Mouse (Mus musculus) olfactory bulb, adult 2 months (tissue): ENCODE data around the gene Stac. TPM values are rescaled to one million over a fixed set of nuclear protein-coding genes. Genes with fewer than 3 reads are reported as not detected.

ENCODE experiments used
- H3K27ac ChIP-seq: fragments of 200-500 bp; 2 replicates; pipeline ENCODE4 v1.5.1; 2012; ENCODE audit warnings: low read depth, low read length; ENCODE audit not compliant: insufficient read depth
- H3K4me1 ChIP-seq: fragments of 200-500 bp; 2 replicates; pipeline ENCODE4 v1.6.1; 2012; ENCODE audit warnings: low read length; ENCODE audit not compliant: control insufficient read depth, insufficient read depth
- H3K4me3 ChIP-seq: fragments of 200-500 bp; 2 replicates; pipeline ENCODE4 v1.5.1; 2012; ENCODE audit warnings: mild to moderate bottlenecking, low read depth, low read length, moderate library complexity; ENCODE audit not compliant: insufficient read depth
- CTCF ChIP-seq: fragments of 200-500 bp; IDR thresholded peaks from 2 replicates; pipeline ENCODE4 v1.5.1; 2012; ENCODE audit warnings: low read depth, mild to moderate bottlenecking, low read length, moderate library complexity; ENCODE audit not compliant: insufficient read depth
- POLR2A ChIP-seq: fragments of 200-500 bp; IDR thresholded peaks from 2 replicates; pipeline ENCODE4 v1.6.1; 2012; ENCODE audit warnings: mild to moderate bottlenecking, low read depth, low read length, moderate library complexity; ENCODE audit not compliant: insufficient read depth
- WGBS: fragments of 180-500 bp; shearing (Covaris S2); methylation state at CpG from one replicate; pipeline ENCODE4 v1.1.7; 2018; 5-methylcytosine and 5-hydroxymethylcytosine counted together
- polyA plus RNA-seq: library from polyadenylated mRNA; stranded (reverse); fragments of >200 nt; gene quantifications from 2 replicates; pipeline ENCODE4 v1.2.4, GENCODE M21; 2012; ENCODE audit warnings: low replicate concordance; ENCODE audit not compliant: missing spikeins, insufficient read depth, insufficient read length

The Stac gene
- polyA plus RNA-seq, 1 experiment, result not detected

DNA sequence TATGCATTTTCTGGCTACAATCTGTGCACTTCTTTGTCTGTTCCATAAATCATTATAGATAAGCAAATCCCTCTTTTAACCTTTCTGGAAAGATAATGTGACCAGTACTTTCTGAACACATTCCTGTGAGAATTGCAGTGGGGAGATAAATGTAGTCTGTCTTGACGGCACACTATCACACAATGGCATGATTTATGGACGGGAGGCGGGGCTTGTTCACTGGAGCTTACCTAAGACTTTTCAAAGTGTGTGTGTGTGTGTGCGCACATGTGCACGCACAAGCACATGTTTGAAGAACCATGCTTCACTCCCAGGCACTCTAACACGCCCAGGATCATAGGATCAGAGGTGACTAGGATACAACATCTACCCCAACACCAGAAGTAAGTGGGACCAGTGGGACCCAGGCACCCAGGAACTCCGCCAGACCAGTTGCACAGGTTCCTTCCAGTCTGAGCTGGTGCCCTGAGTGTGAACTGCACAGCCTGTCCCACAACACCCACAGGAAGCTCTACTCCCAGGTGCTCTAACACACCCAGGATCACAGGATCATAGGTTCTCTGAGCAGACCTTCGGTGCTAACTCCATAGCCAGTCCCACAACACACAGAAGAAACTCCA lies 154.6 kb downstream of the Stac start:
- no peak overlapping the region for H3K4me3 ChIP-seq
- 94% methylated on average over 8 of the region's 8 CpGs for whole genome bisulfite sequencing
- H3K27ac ChIP-seq, result no peak overlapping the region
- no peaks in the 10 kb centered on the region for H3K4me1 ChIP-seq
- TF ChIP-seq CTCF, result no peak
- no peak for TF ChIP-seq POLR2A

- H3K27ac ChIP-seq, result no peak overlapping the region
- no peaks in the 10 kb centered on the region for H3K4me1 ChIP-seq
- 87% methylated on average over 7 of the region's 7 CpGs for WGBS
- TF ChIP-seq POLR2A (no peak), CTCF (no peak)
- H3K4me3 ChIP-seq, result no peak overlapping the region
Observed at GRCm38 (mm10) chr9:111534744-111535423, 155.3 kb downstream of the Stac start.

- TF ChIP-seq POLR2A, result no peak
- TF ChIP-seq CTCF, result no peak
- H3K27ac ChIP-seq, result no peak overlapping the region
- H3K4me3 ChIP-seq, result no peak overlapping the region
- WGBS, result 94% methylated on average over 3 of the region's 3 CpGs
- no peaks in the 10 kb centered on the region for H3K4me1 ChIP-seq
Observed at GRCm38 (mm10) chr9:111523871-111524270, 166.3 kb downstream of the Stac start.

- no peak for TF ChIP-seq CTCF
- no peak for TF ChIP-seq POLR2A
- H3K4me3 ChIP-seq, result no peak overlapping the region
- H3K4me1 ChIP-seq, result no peaks in the 10 kb centered on the region
- 92% methylated on average over 11 of the region's 11 CpGs for WGBS
- H3K27ac ChIP-seq, result no peak overlapping the region
Observed at GRCm38 (mm10) chr9:111523111-111523510, 167.0 kb downstream of the Stac start.

GRCm38 (mm10) chr9:111522226-111522625 lies 167.9 kb downstream of the Stac start:
- Histone ChIP-seq H3K4me3 (no peak overlapping the region), H3K27ac (no peak overlapping the region), H3K4me1 (no peaks in the 10 kb centered on the region)
- no peak for TF ChIP-seq POLR2A
- TF ChIP-seq CTCF, result no peak
- WGBS, result 97% methylated on average over 7 of the region's 7 CpGs

GRCm38 (mm10) chr9:111515536-111515935 lies 174.6 kb downstream of the Stac start:
- Histone ChIP-seq H3K4me3 (no peak overlapping the region), H3K4me1 (no peaks in the 10 kb centered on the region), H3K27ac (no peak overlapping the region)
- TF ChIP-seq CTCF, result no peak
- no peak for TF ChIP-seq POLR2A
- WGBS, result 80% methylated on average over 3 of the region's 3 CpGs

DNA sequence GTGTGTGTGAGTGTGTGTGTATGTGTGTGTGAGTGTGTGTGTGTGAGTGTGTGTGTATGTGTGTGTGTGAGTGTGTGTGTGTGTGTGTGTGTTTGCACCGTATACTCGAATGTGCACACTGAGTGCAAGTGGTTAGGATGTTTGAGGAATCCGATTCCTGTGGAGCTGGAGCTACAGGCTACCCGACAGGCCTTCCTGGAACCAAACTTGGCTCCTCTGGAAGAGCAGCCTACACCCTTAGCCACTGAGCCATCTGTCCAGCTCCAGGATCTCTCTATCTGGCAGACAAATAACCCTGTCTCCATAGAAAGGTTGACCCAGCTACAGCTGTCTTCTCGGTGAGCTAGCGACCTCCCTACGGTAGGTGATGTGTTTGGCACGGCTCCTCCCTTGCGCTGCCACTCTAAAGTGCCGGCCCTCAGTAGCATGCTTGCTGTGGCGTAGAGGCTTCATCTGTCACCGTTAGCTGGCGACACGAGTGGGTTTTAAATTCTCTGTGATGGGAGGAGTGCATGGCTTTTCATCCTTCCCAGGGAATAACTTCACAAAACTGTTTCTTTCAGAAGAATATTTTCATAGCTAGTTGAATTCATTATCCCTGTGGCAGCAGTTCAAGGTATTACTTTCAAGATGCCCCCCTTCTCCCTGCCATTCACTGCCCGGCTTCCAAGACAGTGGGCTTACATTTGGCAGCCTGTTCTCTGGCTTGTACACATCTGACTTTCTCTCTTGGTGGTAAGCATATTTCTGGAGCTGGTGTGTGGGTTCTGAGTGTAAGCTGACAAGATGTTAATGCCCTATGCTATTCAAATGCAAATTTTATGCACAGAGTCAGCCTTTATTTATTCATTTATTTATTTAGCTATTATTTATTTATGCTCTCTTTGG lies 175.3 kb downstream of the Stac start:
- H3K27ac ChIP-seq, result no peak overlapping the region
- WGBS, result 63% methylated on average over 15 of the region's 15 CpGs
- H3K4me1 ChIP-seq, result no peaks in the 10 kb centered on the region
- no peak for TF ChIP-seq CTCF
- TF ChIP-seq POLR2A, result no peak
- no peak overlapping the region for H3K4me3 ChIP-seq
